Mouse (Mus musculus) MEL (cell line): ENCODE measurements around the gene Fam19a5.

ENCODE experiments used
- CTCF ChIP-seq, 3 experiments: IDR thresholded peaks in 2 of 3; conservative IDR thresholded peaks in 1 of 3; 2 replicates each; pipeline ENCODE4 v1.5.1; 2011 to 2012; ENCODE audit warnings: low read length in 3 of 3, low read depth in 2 of 3, mild to moderate bottlenecking in 2 of 3, improper control_type of control experiment in 1 of 3, inconsistent platforms in 1 of 3, mixed read lengths in 1 of 3, moderate library complexity in 1 of 3; ENCODE audit not compliant: control insufficient read depth in 1 of 3, insufficient read depth in 1 of 3, poor library complexity in 1 of 3, severe bottlenecking in 1 of 3
- EP300 ChIP-seq, 2 experiments: IDR thresholded peaks; 2 replicates each; pipeline ENCODE4 v1.6.1; 2011; ENCODE audit warnings: improper control_type of control experiment in 2 of 2, low read length in 2 of 2, low read depth in 1 of 2, mild to moderate bottlenecking in 1 of 2
- GATA1 ChIP-seq: IDR thresholded peaks from 2 replicates; pipeline ENCODE4 v1.6.1; 2011; ENCODE audit warnings: low read depth, low read length, improper control_type of control experiment
- MAFK ChIP-seq: IDR thresholded peaks from 2 replicates; pipeline ENCODE4 v1.6.1; 2011; ENCODE audit warnings: low read depth, mild to moderate bottlenecking, low read length, improper control_type of control experiment, borderline replicate concordance
- POLR2A ChIP-seq, 2 experiments: IDR thresholded peaks; 2 replicates each; pipeline ENCODE4 v1.6.1; 2011 to 2012; ENCODE audit warnings: low read length in 2 of 2, mild to moderate bottlenecking in 2 of 2, control low read depth in 1 of 2, improper control_type of control experiment in 1 of 2, low read depth in 1 of 2, moderate library complexity in 1 of 2; ENCODE audit not compliant: control insufficient read depth in 1 of 2, insufficient read depth in 1 of 2, poor library complexity in 1 of 2
- POLR2AphosphoS5 ChIP-seq: IDR thresholded peaks from 2 replicates; pipeline ENCODE4 v1.6.1; 2012; ENCODE audit warnings: low read depth, borderline replicate concordance, mild to moderate bottlenecking, inconsistent platforms, low read length, moderate library complexity, mixed read lengths
- RCOR1 ChIP-seq: IDR thresholded peaks from 2 replicates; pipeline ENCODE4 v1.6.1; 2012; ENCODE audit warnings: low read depth, mild to moderate bottlenecking, inconsistent platforms, low read length, improper control_type of control experiment
- USF2 ChIP-seq, 2 experiments: IDR thresholded peaks; 2 replicates each; pipeline ENCODE4 v1.6.1; 2011 to 2012; ENCODE audit warnings: improper control_type of control experiment in 2 of 2, low read length in 2 of 2, borderline replicate concordance in 1 of 2, inconsistent platforms in 1 of 2, low read depth in 1 of 2, mild to moderate bottlenecking in 1 of 2; ENCODE audit not compliant: insufficient read depth in 1 of 2
- ZC3H11A ChIP-seq: IDR thresholded peaks from 2 replicates; pipeline ENCODE4 v1.6.1; 2012; ENCODE audit warnings: low read depth, mild to moderate bottlenecking, inconsistent platforms, low read length, improper control_type of control experiment
- ZKSCAN1 ChIP-seq: IDR thresholded peaks from 2 replicates; pipeline ENCODE4 v1.6.1; 2012; ENCODE audit warnings: low read depth, mild to moderate bottlenecking, inconsistent platforms, low read length, improper control_type of control experiment, moderate library complexity

DNA sequence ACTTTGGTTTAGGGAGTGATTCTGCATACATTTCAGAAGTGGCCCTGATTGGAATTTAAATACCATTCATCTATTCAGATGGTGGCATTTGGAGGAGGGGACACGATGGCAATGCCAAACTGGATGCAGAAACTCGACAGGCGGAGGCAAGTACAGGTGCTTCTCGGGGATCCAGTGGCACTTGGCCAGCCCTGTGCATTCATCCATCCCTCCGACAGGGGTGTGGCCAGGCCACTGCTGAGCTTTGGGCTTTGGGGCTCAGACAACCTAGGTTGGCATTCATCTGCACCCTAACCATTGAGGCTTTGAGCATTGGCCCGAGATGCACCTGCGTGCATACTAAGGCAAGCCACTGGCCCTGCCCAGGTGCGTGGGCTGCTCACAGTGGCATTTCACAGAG lies 52.6 kb downstream of the Fam19a5 start:
- TF ChIP-seq CTCF (IDR thresholded peaks at IDR 0.05 in 2 of 3, conservative IDR thresholded peaks at IDR 0.05 in 1 of 3; ENCODE audit: control insufficient read depth in 1 of 3, insufficient read depth in 1 of 3, low read depth in 2 of 3, low read length in 3 of 3, poor library complexity in 1 of 3, severe bottlenecking in 1 of 3) (no peak), EP300 (IDR thresholded peaks at IDR 0.05; ENCODE audit: low read depth in 1 of 2, low read length in 2 of 2) (no peak), POLR2A (IDR thresholded peaks at IDR 0.05; ENCODE audit: control insufficient read depth in 1 of 2, insufficient read depth in 1 of 2, low read depth in 1 of 2, low read length in 2 of 2, poor library complexity in 1 of 2) (no peak), ZC3H11A (no peak), GATA1 (no peak), POLR2AphosphoS5 (no peak), USF2 (IDR thresholded peaks at IDR 0.05; ENCODE audit: borderline replicate concordance in 1 of 2, insufficient read depth in 1 of 2, low read depth in 1 of 2, low read length in 2 of 2) (no peak), ZKSCAN1 (no peak), RCOR1 (no peak), MAFK (no peak)
